Mouse (Mus musculus) small intestine, adult 10 weeks (tissue): ENCODE results near the gene Acsl1. TPM values are rescaled to one million over a fixed set of nuclear protein-coding genes. Genes with fewer than 3 reads are reported as not detected.

Experiments
- polyA plus RNA-seq: library from polyadenylated mRNA; stranded (reverse); fragments of 350-450 nt; fragmentation: Illumina TruSeq; extraction: RNeasy Lipid Tissue Mini Kit (QIAGEN cat#74804); gene quantifications from one replicate; pipeline ENCODE4 v1.2.3, GENCODE M21; 2014; ENCODE audit warnings: low replicate concordance

Gene Acsl1
- polyA plus RNA-seq, result 81.5 TPM

GRCm38 (mm10) chr8:46470792-46471781 lies at the start of gene Acsl1:
TSS of gene Acsl1 (plus strand) at chr8:46471037.

GRCm38 (mm10) chr8:46551615-46552440 lies 81.0 kb downstream of the Acsl1 start, which contains the start of gene Cenpu:
TSS of gene Cenpu (plus strand) at chr8:46552028.

Other genes starting within 250 kb of the Acsl1 start
- not detected for gene Helt, start 176.4 kb upstream of the Acsl1 start, polyA plus RNA-seq
- gene Cenpu, start 81.0 kb downstream of the Acsl1 start, polyA plus RNA-seq, result 23.2 TPM
- gene Primpol, start 146.2 kb downstream of the Acsl1 start, polyA plus RNA-seq, result 27.3 TPM
- 498 TPM for gene Casp3, start 146.3 kb downstream of the Acsl1 start, polyA plus RNA-seq